Mouse (Mus musculus) liver, embryonic 16.5 days (tissue): ENCODE results near the gene Cxcr4. TPM values are rescaled to one million over a fixed set of nuclear protein-coding genes. Genes with fewer than 3 reads are reported as not detected.

Experiments
- ATAC-seq: fragments of 200-750 bp; cut with Nextera tagmentation; 2 replicates; pipeline ENCODE4 v1.8.0; 2017; ENCODE audit warnings: low read depth, mild to moderate bottlenecking, moderate number of reproducible peaks, moderate library complexity
- H3K27ac ChIP-seq: fragments of 300-500 bp; sonication (generic); 2 replicates; pipeline ENCODE4 v1.5.1; 2014; ENCODE audit warnings: mild to moderate bottlenecking, low read length
- H3K27me3 ChIP-seq: fragments of 300-500 bp; sonication (generic); 2 replicates; pipeline ENCODE4 v1.6.1; 2014; ENCODE audit warnings: low read depth, low read length, mixed read lengths; ENCODE audit not compliant: control insufficient read depth, insufficient read depth
- H3K36me3 ChIP-seq: fragments of 300-500 bp; sonication (generic); 2 replicates; pipeline ENCODE4 v1.6.1; 2014; ENCODE audit warnings: mild to moderate bottlenecking; ENCODE audit not compliant: control insufficient read depth, insufficient read depth
- H3K4me1 ChIP-seq: fragments of 300-500 bp; sonication (generic); 2 replicates; pipeline ENCODE4 v1.6.1; 2014; ENCODE audit warnings: low read depth, low read length, mixed read lengths; ENCODE audit not compliant: control insufficient read depth
- H3K4me2 ChIP-seq: fragments of 300-500 bp; sonication (generic); 2 replicates; pipeline ENCODE4 v1.6.1; 2014; ENCODE audit warnings: low read depth, low read length, mixed read lengths
- H3K4me3 ChIP-seq: fragments of 300-500 bp; sonication (generic); 2 replicates; pipeline ENCODE4 v1.5.1; 2014; ENCODE audit warnings: low read depth, mild to moderate bottlenecking, low read length
- H3K9ac ChIP-seq: fragments of 300-500 bp; sonication (generic); 2 replicates; pipeline ENCODE4 v1.6.1; 2014; ENCODE audit warnings: low read depth, low read length
- H3K9me3 ChIP-seq: fragments of 300-500 bp; sonication (generic); replicated peaks from 2 replicates; pipeline ENCODE4 v1.6.1; 2016; ENCODE audit warnings: low read length; ENCODE audit not compliant: control insufficient read depth
- WGBS: fragments of 180-500 bp; shearing (Covaris S2); extraction: QIAGEN DNeasy Blood & Tissue Kit; methylation state at CpG from one replicate; pipeline ENCODE4 v1.1.7; 2014; ENCODE audit not compliant: insufficient replicate concordance; 5-methylcytosine and 5-hydroxymethylcytosine counted together
- polyA plus RNA-seq: library from polyadenylated mRNA; unstranded; fragments of >200 nt; fragmentation: Nextera tagmentation; extraction: Ambion mirVana; gene quantifications from 2 replicates; pipeline ENCODE4 v1.2.1, GENCODE M21; 2015

Gene Cxcr4
- polyA plus RNA-seq, 1 experiment from 2014 or later: 2.5 TPM

- no peak for ATAC-seq
- Histone ChIP-seq H3K4me2 (no peak overlapping the region), H3K4me1 (no peaks in the 10 kb centered on the region), H3K36me3 (no peaks in the 10 kb centered on the region), H3K9ac (no peak overlapping the region), H3K27me3 (no peaks in the 10 kb centered on the region), H3K4me3 (no peak overlapping the region), H3K27ac (no peak overlapping the region), H3K9me3 (no peaks in the 10 kb centered on the region)
- WGBS: 63% methylated on average over 8 of the region's 8 CpGs
These were observed 10.7 kb upstream of the Cxcr4 start for GRCm38 (mm10) chr1:128602688-128603385.

GRCm38 (mm10) chr1:128602018-128602687 is 10.1 kb upstream of the Cxcr4 start:
- Histone ChIP-seq H3K4me3 (no peak overlapping the region), H3K9ac (no peak overlapping the region), H3K4me1 (no peaks in the 10 kb centered on the region), H3K27ac (no peak overlapping the region), H3K36me3 (no peaks in the 10 kb centered on the region), H3K4me2 (no peak overlapping the region), H3K27me3 (no peaks in the 10 kb centered on the region), H3K9me3 (no peaks in the 10 kb centered on the region)
- no peak for ATAC-seq
- 62% methylated on average over 5 of the region's 5 CpGs for WGBS

GRCm38 (mm10) chr1:128601307-128601706 is 9.2 kb upstream of the Cxcr4 start:
- WGBS: 45% methylated on average over 5 of the region's 5 CpGs
- no peaks in the 10 kb centered on the region for H3K36me3 ChIP-seq
- no peak overlapping the region for H3K4me3 ChIP-seq
- H3K4me1 ChIP-seq: no peaks in the 10 kb centered on the region
- no peak for ATAC-seq
- no peak overlapping the region for H3K9ac ChIP-seq
- no peaks in the 10 kb centered on the region for H3K27me3 ChIP-seq
- no peaks in the 10 kb centered on the region for H3K9me3 ChIP-seq
- H3K4me2 ChIP-seq: no peak overlapping the region
- H3K27ac ChIP-seq: no peak overlapping the region; the same call in 1 of the 2 replicates

- ATAC-seq: no peak
- H3K36me3 ChIP-seq: no peaks in the 10 kb centered on the region
- 74% methylated on average over 2 of the region's 2 CpGs for WGBS
These were observed 8.5 kb upstream of the Cxcr4 start for GRCm38 (mm10) chr1:128600549-128600948.

GRCm38 (mm10) chr1:128597209-128597782 is 5.2 kb upstream of the Cxcr4 start:
- ATAC-seq: no peak

More at GRCm38 (mm10) chr1:128600549-128600948, 8.5 kb upstream of the Cxcr4 start:
- Histone ChIP-seq H3K4me2 (no peak overlapping the region), H3K4me1 (no peaks in the 10 kb centered on the region), H3K4me3 (no peak overlapping the region), H3K9ac (no peak overlapping the region), H3K9me3 (no peaks in the 10 kb centered on the region), H3K27me3 (peaks cover 2% of the 10 kb centered on the region; the same call in 1 of the 2 replicates), H3K27ac (no peak overlapping the region)

GRCm38 (mm10) chr1:128595528-128595927 is 3.4 kb upstream of the Cxcr4 start:
- Histone ChIP-seq H3K4me1 (peaks cover 3% of the 10 kb centered on the region), H3K9me3 (no peaks in the 10 kb centered on the region), H3K36me3 (no peaks in the 10 kb centered on the region), H3K27me3 (peaks cover 46% of the 10 kb centered on the region), H3K9ac (no peak overlapping the region), H3K4me3 (no peak overlapping the region), H3K4me2 (no peak overlapping the region), H3K27ac (no peak overlapping the region)
- no peak for ATAC-seq
- 25% methylated on average over 6 of the region's 6 CpGs for WGBS

More at GRCm38 (mm10) chr1:128597209-128597782, 5.2 kb upstream of the Cxcr4 start:
- no peak overlapping the region for H3K9ac ChIP-seq
- H3K27ac ChIP-seq: no peak overlapping the region
- no peak overlapping the region for H3K4me3 ChIP-seq
- WGBS: 37% methylated on average over 15 of the region's 15 CpGs
- 0 out of 2 replicates have a peak, but pooled peaks cover 3% of the 10 kb centered on the region for H3K4me1 ChIP-seq
- H3K36me3 ChIP-seq: no peaks in the 10 kb centered on the region
- no peak overlapping the region for H3K4me2 ChIP-seq
- H3K9me3 ChIP-seq: no peaks in the 10 kb centered on the region
- peaks cover 29% of the 10 kb centered on the region for H3K27me3 ChIP-seq

GRCm38 (mm10) chr1:128595105-128595420 is 3.0 kb upstream of the Cxcr4 start:
- no peak for ATAC-seq
- Histone ChIP-seq H3K9ac (no peak overlapping the region), H3K4me3 (no peak overlapping the region), H3K36me3 (no peaks in the 10 kb centered on the region), H3K9me3 (no peaks in the 10 kb centered on the region), H3K4me2 (no peak overlapping the region), H3K4me1 (peaks cover 3% of the 10 kb centered on the region), H3K27ac (no peak overlapping the region), H3K27me3 (peaks cover 49% of the 10 kb centered on the region)
- 25% methylated on average over 3 of the region's 3 CpGs for WGBS

GRCm38 (mm10) chr1:128594353-128595104 is 2.4 kb upstream of the Cxcr4 start:
- 43% methylated on average over 12 of the region's 12 CpGs for WGBS
- no peaks in the 10 kb centered on the region for H3K9me3 ChIP-seq
- no peaks in the 10 kb centered on the region for H3K36me3 ChIP-seq
- no peak overlapping the region for H3K4me2 ChIP-seq
- ATAC-seq: no peak
- peaks cover 54% of the 10 kb centered on the region for H3K27me3 ChIP-seq
- no peak overlapping the region for H3K4me3 ChIP-seq
- H3K27ac ChIP-seq: no peak overlapping the region
- no peak overlapping the region for H3K9ac ChIP-seq
- peaks cover 3% of the 10 kb centered on the region for H3K4me1 ChIP-seq
